Mouse (Mus musculus) testis, adult 2 months (tissue): Measurements from ENCODE around the gene 9930022D16Rik.

Experiments used
- CTCF ChIP-seq: fragments of 200-500 bp; IDR thresholded peaks from 2 replicates; pipeline ENCODE4 v1.5.1; 2012; ENCODE audit warnings: low read depth, mild to moderate bottlenecking, inconsistent platforms, low read length, moderate library complexity; ENCODE audit not compliant: control insufficient read depth, insufficient read depth, insufficient replicate concordance
- POLR2A ChIP-seq: fragments of 200-500 bp; IDR thresholded peaks from 2 replicates; pipeline ENCODE4 v1.6.1; 2012; ENCODE audit warnings: low read depth, mild to moderate bottlenecking, inconsistent platforms, low read length, moderate library complexity; ENCODE audit not compliant: control insufficient read depth

- TF ChIP-seq POLR2A (no peak), CTCF (no peak)
These were observed 28.4 kb upstream of the 9930022D16Rik start for GRCm38 (mm10) chr11:109385296-109385695.
